Mouse (Mus musculus): ENCODE data around the gene Slc39a11. TPM values are rescaled to one million over a fixed set of nuclear protein-coding genes. Genes with fewer than 3 reads are reported as not detected.

Slc39a11 gene
- polyA plus RNA-seq, 1 experiment from 2014 or later: 56.6 TPM

DNA sequence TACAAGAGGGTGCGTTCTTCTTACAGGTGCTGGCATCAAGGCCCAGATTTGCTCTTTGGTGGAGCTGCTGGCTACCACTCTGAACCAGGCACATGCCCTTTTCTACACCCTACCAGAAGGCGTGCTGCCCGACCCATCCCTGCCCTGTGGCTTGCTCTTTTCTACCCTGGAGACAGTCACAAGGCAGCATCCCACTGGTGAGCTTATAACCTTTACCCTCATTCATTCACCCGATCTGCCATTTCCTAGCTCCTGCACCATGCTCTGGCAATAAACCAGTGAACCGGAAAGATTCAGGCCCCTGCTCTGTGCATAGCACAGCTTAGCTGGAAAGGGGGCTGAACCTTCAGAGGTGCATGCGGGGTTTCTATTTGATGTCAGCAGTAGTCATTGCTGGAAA lies 2.6 kb upstream of the Slc39a11 start:
- no peak for TF ChIP-seq CTCF (IDR thresholded peaks at IDR 0.05; ENCODE audit: low read depth)
- TF ChIP-seq EP300 (optimal IDR thresholded peaks at IDR 0.05): no peak
- H3K4me2 ChIP-seq (replicated peaks; ENCODE audit: low read depth): no peak overlapping the region
- H3K9ac ChIP-seq (ENCODE audit: low read length): no peak overlapping the region
- ATAC-seq (ENCODE audit: low FRiP score, low TSS enrichment): no peak
- H3K27me3 ChIP-seq (ENCODE audit: control insufficient read depth, insufficient read depth, low read length): no peaks in the 10 kb centered on the region
- H3K9me3 ChIP-seq (ENCODE audit: control insufficient read depth, low read length): no peaks in the 10 kb centered on the region
- WGBS: 98% methylated on average over 6 of the region's 6 CpGs
- peaks cover 41% of the 10 kb centered on the region for H3K36me3 ChIP-seq (ENCODE audit: control insufficient read depth, insufficient read depth, low read length)
- H3K4me3 ChIP-seq (ENCODE audit: low read depth, low read length): no peak overlapping the region
- H3K27ac ChIP-seq (replicated peaks): no peak overlapping the region
- H3K4me1 ChIP-seq (replicated peaks; ENCODE audit: control insufficient read depth, insufficient read depth): no peaks in the 10 kb centered on the region; the same call in 1 of the 2 replicates
- no peak for DNase-seq (ENCODE audit: low spot score)

- peak; percentile 72 for TF ChIP-seq CTCF (IDR thresholded peaks at IDR 0.05; ENCODE audit: low read depth)
- no peak for TF ChIP-seq EP300 (optimal IDR thresholded peaks at IDR 0.05)
- Histone ChIP-seq H3K9ac (ENCODE audit: low read length) (no peak overlapping the region), H3K4me1 (replicated peaks; ENCODE audit: control insufficient read depth, insufficient read depth) (no peaks in the 10 kb centered on the region; the same call in 1 of the 2 replicates), H3K4me3 (ENCODE audit: low read depth, low read length) (no peak overlapping the region), H3K9me3 (ENCODE audit: control insufficient read depth, low read length) (no peaks in the 10 kb centered on the region), H3K27me3 (ENCODE audit: control insufficient read depth, insufficient read depth, low read length) (no peaks in the 10 kb centered on the region), H3K36me3 (ENCODE audit: control insufficient read depth, insufficient read depth, low read length) (peaks cover 35% of the 10 kb centered on the region), H3K4me2 (replicated peaks; ENCODE audit: low read depth) (no peak overlapping the region), H3K27ac (replicated peaks) (peak overlapping the region; percentile 35; the same call in 1 of the 2 replicates)
- DNase-seq (ENCODE audit: low spot score): peak; percentile 69
- ATAC-seq (ENCODE audit: low FRiP score, low TSS enrichment): peak; percentile 40; the same call in 1 of the 2 replicates
- 40% methylated on average over 8 of the region's 8 CpGs for WGBS
Measured at GRCm38 (mm10) chr11:113651907-113652273, 2.0 kb upstream of the Slc39a11 start.

DNA sequence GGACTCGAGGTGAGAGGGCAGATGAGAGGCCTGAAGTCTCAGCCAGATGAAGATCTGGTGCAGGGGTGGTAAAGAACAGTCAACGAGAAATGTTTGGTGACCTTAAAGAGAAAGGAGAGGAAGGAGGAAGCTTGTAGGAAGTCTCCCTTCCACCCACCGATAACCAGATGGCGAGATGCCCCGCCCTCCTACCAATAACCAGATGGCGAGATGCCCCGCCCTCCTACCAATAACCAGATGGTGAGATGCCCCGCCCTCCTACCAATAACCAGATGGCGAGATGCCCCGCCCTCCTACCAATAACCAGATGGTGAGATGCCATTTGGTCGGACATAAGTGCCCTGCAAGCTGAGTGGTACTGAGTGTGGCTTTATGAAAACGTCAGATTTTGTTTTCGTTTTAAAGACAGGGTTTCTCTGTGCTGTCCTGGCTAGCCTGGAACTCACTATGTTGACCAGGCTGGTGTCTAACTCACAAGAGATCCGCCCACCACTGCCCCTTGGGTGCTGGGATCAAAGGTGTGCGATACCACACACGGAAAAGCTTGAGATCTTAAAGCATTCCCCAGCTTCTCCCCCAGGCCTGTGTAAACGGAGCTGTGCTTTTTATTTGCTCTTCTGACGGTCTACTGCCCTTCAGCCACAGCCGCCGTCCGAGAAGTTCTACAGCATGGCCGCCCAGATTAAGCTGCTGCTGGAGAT lies 1.5 kb upstream of the Slc39a11 start:
- H3K27ac ChIP-seq (replicated peaks): peak overlapping the region; percentile 35; the same call in 1 of the 2 replicates
- TF ChIP-seq CTCF (IDR thresholded peaks at IDR 0.05; ENCODE audit: low read depth) (no peak), EP300 (optimal IDR thresholded peaks at IDR 0.05) (no peak)
- H3K9ac ChIP-seq (ENCODE audit: low read length): no peak overlapping the region
- no peak overlapping the region for H3K4me3 ChIP-seq (ENCODE audit: low read depth, low read length)
- ATAC-seq (ENCODE audit: low FRiP score, low TSS enrichment) (no peak), DNase-seq (ENCODE audit: low spot score) (no peak)
- H3K4me2 ChIP-seq (replicated peaks; ENCODE audit: low read depth): no peak overlapping the region
- H3K27me3 ChIP-seq (ENCODE audit: control insufficient read depth, insufficient read depth, low read length): no peaks in the 10 kb centered on the region
- peaks cover 33% of the 10 kb centered on the region for H3K36me3 ChIP-seq (ENCODE audit: control insufficient read depth, insufficient read depth, low read length)
- WGBS: 62% methylated on average over 22 of the region's 22 CpGs
- H3K4me1 ChIP-seq (replicated peaks; ENCODE audit: control insufficient read depth, insufficient read depth): no peaks in the 10 kb centered on the region; the same call in 1 of the 2 replicates
- H3K9me3 ChIP-seq (ENCODE audit: control insufficient read depth, low read length): no peaks in the 10 kb centered on the region

GRCm38 (mm10) chr11:113648690-113649352 lies 1.1 kb downstream of the Slc39a11 start, which contains the start of gene Cog1:
Gene Cog1, plus strand, starts transcription at chr11:113649169.
- Histone ChIP-seq H3K4me2 (replicated peaks; ENCODE audit: low read depth) (peak within 1 kb of the TSS; percentile 74), H3K4me1 (replicated peaks; ENCODE audit: control insufficient read depth, insufficient read depth) (no peaks in the 10 kb centered on the region; the same call in 1 of the 2 replicates), H3K4me3 (ENCODE audit: low read depth, low read length) (peak within 1 kb of the TSS; percentile 98), H3K36me3 (ENCODE audit: control insufficient read depth, insufficient read depth, low read length) (peaks cover 11% of the 10 kb centered on the region), H3K9ac (ENCODE audit: low read length) (peak within 1 kb of the TSS; percentile 98), H3K9me3 (ENCODE audit: control insufficient read depth, low read length) (no peaks in the 10 kb centered on the region), H3K27ac (replicated peaks) (peak within 1 kb of the TSS; percentile 89), H3K27me3 (ENCODE audit: control insufficient read depth, insufficient read depth, low read length) (no peaks in the 10 kb centered on the region)
- no peak for ATAC-seq (ENCODE audit: low FRiP score, low TSS enrichment)
- TF ChIP-seq EP300 (optimal IDR thresholded peaks at IDR 0.05): no peak
- no peak for DNase-seq (ENCODE audit: low spot score)
- 40% methylated on average over 26 of the region's 26 CpGs for WGBS

DNA sequence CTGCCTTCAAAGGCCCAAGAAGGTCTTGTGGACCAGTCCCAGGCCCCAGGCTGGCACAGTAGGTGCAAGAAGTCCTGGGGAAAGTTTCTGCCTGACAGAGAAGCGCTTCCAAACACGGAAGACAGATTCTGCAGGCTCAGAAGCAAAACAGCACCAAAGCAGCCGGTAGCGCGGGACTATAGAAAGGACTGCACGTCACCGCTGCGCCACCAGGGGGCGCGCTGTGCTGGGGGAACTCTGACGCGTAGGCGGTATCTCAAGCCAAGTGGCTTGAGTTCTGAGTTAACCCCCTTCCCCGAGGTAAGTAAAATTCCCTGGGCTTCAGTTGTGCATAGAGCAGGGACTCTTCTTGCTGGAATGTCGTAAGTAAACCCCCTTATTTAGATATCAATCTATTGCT lies 1.7 kb downstream of the Slc39a11 start:
- 0 out of 2 replicates have a peak overlapping the region, but pooled peaks have one; percentile 31 for H3K9ac ChIP-seq (ENCODE audit: low read length)

More for the DNA sequence above, 1.7 kb downstream of the Slc39a11 start:
- Histone ChIP-seq H3K9me3 (ENCODE audit: control insufficient read depth, low read length) (no peaks in the 10 kb centered on the region), H3K36me3 (ENCODE audit: control insufficient read depth, insufficient read depth, low read length) (peaks cover 5% of the 10 kb centered on the region; the same call in 1 of the 2 replicates), H3K27me3 (ENCODE audit: control insufficient read depth, insufficient read depth, low read length) (no peaks in the 10 kb centered on the region), H3K27ac (replicated peaks) (no peak overlapping the region), H3K4me2 (replicated peaks; ENCODE audit: low read depth) (peak overlapping the region; percentile 25; the same call in 1 of the 2 replicates), H3K4me1 (replicated peaks; ENCODE audit: control insufficient read depth, insufficient read depth) (no peaks in the 10 kb centered on the region; the same call in 1 of the 2 replicates), H3K4me3 (ENCODE audit: low read depth, low read length) (no peak overlapping the region)
- WGBS: 2% methylated on average over 15 of the region's 15 CpGs
- DNase-seq (ENCODE audit: low spot score) (peak; percentile 86), ATAC-seq (ENCODE audit: low FRiP score, low TSS enrichment) (peak; percentile 50; the same call in 1 of the 2 replicates)
- peak; percentile 98 for TF ChIP-seq CTCF (IDR thresholded peaks at IDR 0.05; ENCODE audit: low read depth)
- no peak for TF ChIP-seq EP300 (optimal IDR thresholded peaks at IDR 0.05)
